Mouse (Mus musculus): ENCODE measurements around the gene Spout1. TPM values are rescaled to one million over a fixed set of nuclear protein-coding genes. Genes with fewer than 3 reads are reported as not detected.
A peak's percentile ranks its signal among the peaks of the same experiment; 100 is the strongest.

Spout1 gene
- total RNA-seq, 4 experiments from 2014 or later, result 30.7 to 36.2 (median 31.6) TPM

GRCm38 (mm10) chr2:30130156-30130555, 48.1 kb downstream of the Spout1 start:
- DNase-seq (ENCODE audit: low spot score in 2 of 2), result no peak

- DNase-seq (ENCODE audit: low spot score in 2 of 2), result no peak
Measured at GRCm38 (mm10) chr2:30128789-30129188, 49.5 kb downstream of the Spout1 start.

GRCm38 (mm10) chr2:30124472-30125274, 53.6 kb downstream of the Spout1 start, which contains the start of gene Zer1:
Zer1 (minus strand) TSS chr2:30124585.
- peak; percentile 94 to 95 for DNase-seq (ENCODE audit: low spot score in 2 of 2)

GRCm38 (mm10) chr2:30123729-30124471, 54.4 kb downstream of the Spout1 start:
- DNase-seq (ENCODE audit: low spot score in 2 of 2), result no peak

Other genes starting within 250 kb of the Spout1 start
- gene Gle1, start 243.0 kb downstream of the Spout1 start, total RNA-seq (2022), result 10 to 100 TPM; 45.2 to 52.4 (median 48.4) TPM
- 100 to 1,000 TPM; 738 to 833 (median 788) TPM for gene Sptan1, start 212.9 kb downstream of the Spout1 start, total RNA-seq (2022)
- gene Wdr34, start 129.6 kb downstream of the Spout1 start, total RNA-seq (2022), result 10 to 100 TPM; 38.7 to 43.4 (median 42.1) TPM
- 100 to 1,000 TPM; 190 to 221 (median 207) TPM for gene Set, start 121.1 kb downstream of the Spout1 start, total RNA-seq (2022)
- gene Pkn3, start 100.8 kb downstream of the Spout1 start, total RNA-seq (2022), result 1 to 10 TPM; 1.9 to 4.5 (median 2.3) TPM
- 10 to 100 TPM in 1 of 4 experiments, 1 to 10 TPM in 3; 6.8 to 10.5 (median 8.9) TPM for gene Zdhhc12, start 84.8 kb downstream of the Spout1 start, total RNA-seq (2022)
- gene Zer1, start 53.9 kb downstream of the Spout1 start, total RNA-seq (2022), result 100 to 1,000 TPM; 141 to 144 (median 142) TPM
- gene Tbc1d13, start 44.7 kb downstream of the Spout1 start, total RNA-seq (2022), result 10 to 100 TPM; 46.3 to 59.3 (median 49.1) TPM
- gene Endog, start 7.0 kb downstream of the Spout1 start, total RNA-seq (2022), result 10 to 100 TPM; 18.8 to 23.6 (median 22.9) TPM
- 10 to 100 TPM; 15.3 to 16.8 (median 16.1) TPM for gene Kyat1, start 27.4 kb upstream of the Spout1 start, total RNA-seq (2022)
- gene Lrrc8a, start 59.3 kb upstream of the Spout1 start, total RNA-seq (2022), result 10 to 100 TPM; 59.1 to 67.0 (median 61.5) TPM
- gene Gm28035, start 62.1 kb upstream of the Spout1 start, total RNA-seq (2022), result 1 to 10 TPM; 3.8 to 8.8 (median 5.5) TPM
- gene Phyhd1, start 87.7 kb upstream of the Spout1 start, total RNA-seq (2022), result 10 to 100 TPM; 16.6 to 22.2 (median 19.5) TPM
- not detected for gene Gm28038, start 102.6 kb upstream of the Spout1 start, total RNA-seq (2022)
- gene Dolk, start 107.9 kb upstream of the Spout1 start, total RNA-seq (2022), result 10 to 100 TPM; 23.3 to 27.7 (median 25.2) TPM
- gene Nup188, start 107.9 kb upstream of the Spout1 start, total RNA-seq (2022), result 10 to 100 TPM; 16.7 to 23.0 (median 19.6) TPM
- 100 to 1,000 TPM; 279 to 301 (median 286) TPM for gene Sh3glb2, start 180.9 kb upstream of the Spout1 start, total RNA-seq (2022)
- 100 to 1,000 TPM; 106 to 121 (median 108) TPM for gene Miga2, start 185.8 kb upstream of the Spout1 start, total RNA-seq (2022)
- gene Dolpp1, start 213.8 kb upstream of the Spout1 start, total RNA-seq (2022), result 10 to 100 TPM; 22.2 to 30.1 (median 27.3) TPM
- 10 to 100 TPM; 52.0 to 65.8 (median 62.6) TPM for gene Crat, start 237.4 kb upstream of the Spout1 start, total RNA-seq (2022)
- 100 to 1,000 TPM; 174 to 191 (median 186) TPM for gene Ptpa, start 237.6 kb upstream of the Spout1 start, total RNA-seq (2022)